Mouse (Mus musculus): ENCODE measurements around the gene Tmem198b. TPM values are rescaled to one million over a fixed set of nuclear protein-coding genes. Genes with fewer than 3 reads are reported as not detected.
A peak's percentile ranks its signal among the peaks of the same experiment; 100 is the strongest.
"Not testable (repeated sequence)": the region's sequence is repeated elsewhere in the genome, so short reads cannot be mapped to it uniquely, and the experiment has no call there.

Gene Tmem198b
- 1 to 10 TPM; 3.3 to 3.4 TPM for polyA plus RNA-seq (2017; shearing (Covaris generic))

GRCm38 (mm10) chr10:128804271-128805091 is at the start of gene Tmem198b:
Tmem198b (minus strand) TSS chr10:128804370.
- ATAC-seq = peak; percentile 30

GRCm38 (mm10) chr10:128850339-128850738 is 46.2 kb upstream of the Tmem198b start:
- no peak for ATAC-seq

- ATAC-seq = no peak
Measured at GRCm38 (mm10) chr10:128848426-128848825, 44.3 kb upstream of the Tmem198b start.

- ATAC-seq = no peak
Measured at GRCm38 (mm10) chr10:128846664-128847063, 42.5 kb upstream of the Tmem198b start.

- no peak for ATAC-seq
Measured at GRCm38 (mm10) chr10:128845516-128845915, 41.3 kb upstream of the Tmem198b start.

- no peak for ATAC-seq
Measured at GRCm38 (mm10) chr10:128843260-128843659, 39.1 kb upstream of the Tmem198b start.

- no peak for ATAC-seq
Measured at GRCm38 (mm10) chr10:128840612-128841011, 36.4 kb upstream of the Tmem198b start.

- no peak for ATAC-seq
Measured at GRCm38 (mm10) chr10:128839434-128839833, 35.3 kb upstream of the Tmem198b start.

GRCm38 (mm10) chr10:128837400-128837799 is 33.2 kb upstream of the Tmem198b start:
- ATAC-seq = no peak

- no peak for ATAC-seq
Measured at GRCm38 (mm10) chr10:128823821-128824220, 19.7 kb upstream of the Tmem198b start.

- ATAC-seq = not testable (repeated sequence)
Measured at GRCm38 (mm10) chr10:128823087-128823486, 18.9 kb upstream of the Tmem198b start.

GRCm38 (mm10) chr10:128822135-128822534 is 18.0 kb upstream of the Tmem198b start:
- no peak for ATAC-seq

GRCm38 (mm10) chr10:128821358-128822056 is 17.3 kb upstream of the Tmem198b start, which contains the start of gene Ormdl2:
Ormdl2 (minus strand) TSS chr10:128821645.
- ATAC-seq = peak; percentile 99

- ATAC-seq = no peak
Measured at GRCm38 (mm10) chr10:128820217-128820616, 16.0 kb upstream of the Tmem198b start.

- no peak for ATAC-seq
Measured at GRCm38 (mm10) chr10:128817033-128817432, 12.9 kb upstream of the Tmem198b start, which contains the start of gene Sarnp. Sarnp (plus strand) TSS chr10:128817333.

GRCm38 (mm10) chr10:128807018-128807417 is 2.8 kb upstream of the Tmem198b start:
- no peak for ATAC-seq

- no peak for ATAC-seq
Measured at GRCm38 (mm10) chr10:128806086-128806485, 1.9 kb upstream of the Tmem198b start.

- ATAC-seq = peak; percentile 93
Measured at GRCm38 (mm10) chr10:128805092-128806000, 1.2 kb upstream of the Tmem198b start.

- no peak for ATAC-seq
Measured at GRCm38 (mm10) chr10:128803771-128804270, 349 bp downstream of the Tmem198b start, which contains the start of gene Dnajc14. Dnajc14 (plus strand) TSS chr10:128804062.

GRCm38 (mm10) chr10:128803361-128803760 is 809 bp downstream of the Tmem198b start:
- ATAC-seq = no peak

- ATAC-seq = no peak
Measured at GRCm38 (mm10) chr10:128802956-128803355, 1.2 kb downstream of the Tmem198b start.

- ATAC-seq = no peak
Measured at GRCm38 (mm10) chr10:128801981-128802495, 2.1 kb downstream of the Tmem198b start.

All from activated CD4-positive, CD25-positive, alpha-beta regulatory T cell, adult 4 months (primary cell).